Mouse (Mus musculus) liver, embryonic 14.5 days (tissue): ENCODE results near the gene Rexo4.

Experiments used
- CTCF ChIP-seq: IDR thresholded peaks from 2 replicates; pipeline ENCODE4 v1.5.1; 2016; ENCODE audit warnings: antibody characterized with exemption, low read depth, control low read depth
- EP300 ChIP-seq: IDR thresholded peaks from 2 replicates; pipeline ENCODE4 v1.6.1; 2016; ENCODE audit warnings: antibody characterized with exemption, low read depth

- TF ChIP-seq CTCF (no peak), EP300 (no peak)
Observed at GRCm38 (mm10) chr2:26984179-26984578, 20.0 kb upstream of the Rexo4 start.
